Mouse (Mus musculus) limb, embryonic 10.5 days (tissue): ENCODE data around the gene Cdc34b. TPM values are rescaled to one million over a fixed set of nuclear protein-coding genes. Genes with fewer than 3 reads are reported as not detected.
A peak's percentile ranks its signal among the peaks of the same experiment; 100 is the strongest.
"Not testable (repeated sequence)": the region's sequence is repeated elsewhere in the genome, so short reads cannot be mapped to it uniquely, and the experiment has no call there.

Source experiments
- DNase-seq: peaks from one replicate; pipeline ENCODE4 v3.0.0-alpha.2; 2017; ENCODE audit warnings: low spot score
- H3K27ac ChIP-seq: fragments of 300-500 bp; sonication (generic); 2 replicates; pipeline ENCODE4 v1.5.1; 2016; ENCODE audit warnings: mild to moderate bottlenecking
- H3K27me3 ChIP-seq: fragments of 300-500 bp; sonication (generic); 2 replicates; pipeline ENCODE4 v1.6.1; 2016; ENCODE audit warnings: low read depth, mild to moderate bottlenecking; ENCODE audit not compliant: poor library complexity, severe bottlenecking
- H3K36me3 ChIP-seq: fragments of 300-500 bp; sonication (generic); 2 replicates; pipeline ENCODE4 v1.6.1; 2016; ENCODE audit warnings: mild to moderate bottlenecking, moderate library complexity
- H3K4me1 ChIP-seq: fragments of 300-500 bp; sonication (generic); 2 replicates; pipeline ENCODE4 v1.6.1; 2016
- H3K4me3 ChIP-seq: fragments of 300-500 bp; sonication (generic); 2 replicates; pipeline ENCODE4 v1.5.1; 2016; ENCODE audit warnings: mild to moderate bottlenecking, moderate library complexity
- H3K9me3 ChIP-seq: fragments of 300-500 bp; sonication (generic); replicated peaks from 2 replicates; pipeline ENCODE4 v1.6.1; 2016; ENCODE audit warnings: mild to moderate bottlenecking
- WGBS: fragments of 180-500 bp; shearing (Covaris S2); methylation state at CpG from one replicate; pipeline ENCODE4 v1.1.7; 2016; 5-methylcytosine and 5-hydroxymethylcytosine counted together
- polyA plus RNA-seq: library from polyadenylated mRNA; unstranded; fragments of >200 nt; fragmentation: Nextera tagmentation; extraction: Ambion mirVana; gene quantifications from 2 replicates; pipeline ENCODE4 v1.2.1, GENCODE M21; 2016

Gene Cdc34b
- polyA plus RNA-seq, result 0.16 and 0.20 TPM in 2 replicates

DNA sequence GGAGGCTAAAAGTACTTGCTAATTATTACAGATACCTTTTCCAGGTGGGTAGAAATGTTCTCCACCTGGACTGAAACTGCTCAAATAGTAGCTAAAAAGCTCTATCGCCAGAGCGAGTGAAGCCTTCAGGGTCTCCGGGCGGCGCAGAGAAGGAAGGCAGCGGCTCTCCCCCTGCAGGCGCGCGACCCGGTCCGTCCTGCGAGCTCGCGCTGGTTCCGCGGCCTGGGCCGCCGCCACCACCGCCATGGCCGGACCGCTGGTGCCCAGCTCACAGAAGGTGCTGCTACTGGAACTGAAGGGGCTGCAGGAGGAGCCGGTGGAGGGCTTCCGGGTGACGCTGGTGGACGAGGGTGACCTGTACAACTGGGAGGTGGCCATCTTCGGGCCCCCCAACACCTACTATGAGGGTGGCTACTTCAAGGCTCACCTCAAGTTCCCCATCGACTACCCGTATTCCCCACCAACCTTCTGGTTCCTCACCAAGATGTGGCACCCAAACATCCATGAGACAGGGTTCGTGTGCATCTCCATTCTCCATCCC is at the start of gene Cdc34b:
TSS of gene Cdc34b (plus strand) at position 51 of the 541 bp plus-strand sequence.
- 81% methylated on average over 29 of the region's 29 CpGs for WGBS
- no peaks in the 10 kb centered on the region for H3K36me3 ChIP-seq

GRCm38 (mm10) chr11:94692502-94692901 is 49.1 kb upstream of the Cdc34b start:
- not testable (repeated sequence) for H3K36me3 ChIP-seq, H3K9me3 ChIP-seq, H3K4me1 ChIP-seq, DNase-seq, H3K4me3 ChIP-seq, H3K27ac ChIP-seq, H3K27me3 ChIP-seq

More for the DNA sequence above, at the start of gene Cdc34b:
- H3K4me3 ChIP-seq, result no peak within 1 kb of the TSS
- H3K4me1 ChIP-seq, result no peaks in the 10 kb centered on the region
- no peaks in the 10 kb centered on the region for H3K9me3 ChIP-seq
- peaks cover 16% of the 10 kb centered on the region; the same call in 1 of the 2 replicates for H3K27me3 ChIP-seq
- no peak within 1 kb of the TSS for H3K27ac ChIP-seq
- no peak for DNase-seq

DNA sequence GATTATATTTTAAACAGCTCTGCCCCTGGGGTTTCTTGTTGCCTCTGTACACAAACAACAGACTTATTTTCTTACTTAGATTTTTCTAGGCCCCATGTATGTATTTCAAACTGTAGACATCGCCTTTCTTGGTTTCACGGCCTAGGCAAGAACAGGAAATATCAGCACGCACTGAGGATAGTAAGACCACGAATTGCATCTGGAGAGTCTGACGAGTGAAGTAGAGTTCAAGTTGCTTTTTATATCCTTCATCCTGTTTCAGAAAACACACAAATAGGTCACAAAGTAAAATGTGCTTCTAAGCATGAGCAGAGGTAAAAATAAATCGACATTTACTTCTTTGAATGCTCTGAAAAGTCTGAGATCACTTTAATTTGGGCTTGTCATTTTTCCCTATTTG is 46.1 kb upstream of the Cdc34b start:
- Histone ChIP-seq H3K4me1 (peaks cover 9% of the 10 kb centered on the region; the same call in 1 of the 2 replicates), H3K36me3 (no peaks in the 10 kb centered on the region), H3K4me3 (no peak overlapping the region), H3K27ac (no peak overlapping the region), H3K9me3 (no peaks in the 10 kb centered on the region), H3K27me3 (no peaks in the 10 kb centered on the region)
- no peak for DNase-seq
- WGBS, result 88% methylated on average over 6 of the region's 6 CpGs

- peaks cover 22% of the 10 kb centered on the region for H3K4me1 ChIP-seq
- no peak overlapping the region for H3K4me3 ChIP-seq
- H3K36me3 ChIP-seq, result no peaks in the 10 kb centered on the region
- no peak for DNase-seq
- 92% methylated on average over 2 of the region's 2 CpGs for WGBS
- H3K9me3 ChIP-seq, result no peaks in the 10 kb centered on the region
- H3K27me3 ChIP-seq, result peaks cover 4% of the 10 kb centered on the region; the same call in 1 of the 2 replicates
- no peak overlapping the region for H3K27ac ChIP-seq
These were observed 44.4 kb upstream of the Cdc34b start for GRCm38 (mm10) chr11:94697140-94697539.

DNA sequence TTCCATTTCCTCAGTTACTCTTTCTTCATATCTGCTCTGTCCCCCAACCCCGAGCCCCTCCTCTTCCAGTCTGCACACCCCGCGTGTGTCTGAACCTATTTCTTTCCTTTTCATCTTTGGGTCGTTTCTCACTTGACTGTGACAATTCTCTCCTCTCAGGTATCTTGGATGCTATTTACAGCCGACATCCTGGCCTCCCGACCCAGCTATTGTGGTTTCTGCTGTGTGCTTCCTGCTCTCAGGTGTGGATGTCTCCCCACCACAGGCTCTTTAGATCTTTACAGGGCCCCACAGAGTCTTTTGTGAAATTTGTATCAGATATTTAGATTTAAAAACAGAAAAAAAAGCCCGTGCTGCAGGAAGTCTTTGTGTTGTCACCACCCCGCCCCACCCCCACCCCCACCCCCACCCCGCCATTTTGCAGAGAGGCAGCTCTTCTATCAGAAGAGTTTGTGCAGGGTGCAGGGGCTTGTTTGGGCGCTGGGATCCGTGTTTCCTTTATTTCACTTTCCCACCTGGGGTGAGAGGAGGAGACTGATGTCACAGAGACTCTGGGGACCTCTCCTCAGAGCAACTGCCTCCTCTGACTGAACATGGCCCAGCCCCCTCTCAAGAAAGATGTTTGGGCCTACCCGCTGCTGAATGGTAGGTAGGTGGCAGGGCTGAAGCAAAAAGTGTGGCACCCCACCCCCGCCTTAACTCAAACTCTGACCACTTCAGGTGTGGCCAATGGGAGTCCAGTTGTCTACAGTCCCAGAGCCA is 43.7 kb upstream of the Cdc34b start:
- H3K9me3 ChIP-seq, result no peaks in the 10 kb centered on the region
- DNase-seq, result no peak
- 52% methylated on average over 13 of the region's 13 CpGs for whole genome bisulfite sequencing
- H3K27me3 ChIP-seq, result peaks cover 4% of the 10 kb centered on the region; the same call in 1 of the 2 replicates
- no peak overlapping the region for H3K4me3 ChIP-seq
- H3K27ac ChIP-seq, result no peak overlapping the region
- H3K36me3 ChIP-seq, result no peaks in the 10 kb centered on the region
- peaks cover 22% of the 10 kb centered on the region for H3K4me1 ChIP-seq

- DNase-seq, result no peak
- Histone ChIP-seq H3K36me3 (no peaks in the 10 kb centered on the region), H3K4me3 (no peak overlapping the region), H3K4me1 (peaks cover 22% of the 10 kb centered on the region), H3K9me3 (no peaks in the 10 kb centered on the region), H3K27ac (no peak overlapping the region), H3K27me3 (peaks cover 4% of the 10 kb centered on the region; the same call in 1 of the 2 replicates)
- WGBS, result 94% methylated on average over 3 of the region's 3 CpGs
These were observed 42.2 kb upstream of the Cdc34b start for GRCm38 (mm10) chr11:94699399-94699798.

DNA sequence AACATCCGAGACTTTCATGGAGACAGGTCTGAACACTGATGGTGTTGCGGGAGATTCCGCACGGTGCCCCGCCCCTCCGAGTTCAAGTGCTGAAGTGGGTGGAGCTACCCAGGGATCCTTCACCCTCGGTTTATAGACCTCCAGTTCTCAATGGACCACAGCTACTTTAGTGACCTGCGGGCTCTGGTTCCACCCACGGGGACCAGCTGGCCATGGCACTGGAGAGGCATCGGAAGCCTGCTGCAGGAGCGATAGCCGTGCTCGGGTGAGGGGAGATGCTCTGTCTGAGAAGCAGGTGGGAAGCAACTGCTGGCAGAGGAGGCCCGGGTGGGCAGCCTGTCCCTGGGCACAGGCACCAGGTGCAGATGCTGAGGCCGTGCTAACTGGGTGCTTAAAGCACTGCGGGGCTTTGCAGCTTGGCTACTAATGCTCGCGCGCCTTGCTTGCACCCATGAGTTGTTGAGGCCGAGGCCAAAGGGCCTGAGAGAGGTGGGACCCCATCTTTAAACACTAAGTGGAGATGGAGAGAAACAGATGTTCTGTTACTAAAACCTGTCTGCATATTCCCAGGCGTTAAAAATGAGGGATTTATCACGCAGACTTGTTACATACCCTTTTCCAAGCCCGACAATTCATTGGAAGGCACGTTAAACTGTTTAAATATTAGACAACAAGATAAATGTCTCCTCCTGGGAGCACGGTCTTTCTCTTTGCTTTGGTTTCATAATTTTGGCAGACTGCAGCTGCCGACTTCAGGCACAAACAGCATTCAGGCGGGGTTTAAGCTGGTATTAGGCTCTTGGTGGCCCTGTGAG is 40.0 kb upstream of the Cdc34b start:
- DNase-seq, result no peak
- no peaks in the 10 kb centered on the region for H3K9me3 ChIP-seq
- H3K4me1 ChIP-seq, result peaks cover 22% of the 10 kb centered on the region
- peak overlapping the region; percentile 24; the same call in 1 of the 2 replicates for H3K4me3 ChIP-seq
- peaks cover 4% of the 10 kb centered on the region; the same call in 1 of the 2 replicates for H3K27me3 ChIP-seq
- H3K36me3 ChIP-seq, result no peaks in the 10 kb centered on the region
- WGBS, result 63% methylated on average over 27 of the region's 27 CpGs
- H3K27ac ChIP-seq, result no peak overlapping the region

DNA sequence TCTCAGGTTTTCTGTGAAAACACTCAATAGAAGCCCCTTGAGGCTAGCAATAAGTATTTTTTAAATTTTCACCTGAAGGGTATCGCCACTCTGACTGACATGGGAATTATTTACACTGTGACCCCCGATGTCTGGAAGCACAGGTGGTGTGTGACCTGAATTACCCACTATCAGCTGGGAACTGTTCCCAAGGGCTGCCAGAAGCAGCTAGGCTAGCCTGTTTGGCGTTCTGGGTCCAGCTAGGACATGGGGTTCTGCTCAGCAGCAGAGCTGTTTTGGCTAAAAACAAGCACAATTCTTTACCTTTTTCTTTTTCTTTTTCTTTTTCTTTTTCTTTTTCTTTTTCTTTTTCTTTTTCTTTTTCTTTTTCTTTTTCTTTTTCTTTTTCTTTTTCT is 39.4 kb upstream of the Cdc34b start:
- WGBS, result 70% methylated on average over 3 of the region's 3 CpGs
- H3K9me3 ChIP-seq, result no peaks in the 10 kb centered on the region
- peaks cover 22% of the 10 kb centered on the region for H3K4me1 ChIP-seq
- no peak overlapping the region for H3K4me3 ChIP-seq
- no peak overlapping the region for H3K27ac ChIP-seq
- DNase-seq, result no peak
- no peaks in the 10 kb centered on the region for H3K36me3 ChIP-seq
- peaks cover 4% of the 10 kb centered on the region; the same call in 1 of the 2 replicates for H3K27me3 ChIP-seq

DNA sequence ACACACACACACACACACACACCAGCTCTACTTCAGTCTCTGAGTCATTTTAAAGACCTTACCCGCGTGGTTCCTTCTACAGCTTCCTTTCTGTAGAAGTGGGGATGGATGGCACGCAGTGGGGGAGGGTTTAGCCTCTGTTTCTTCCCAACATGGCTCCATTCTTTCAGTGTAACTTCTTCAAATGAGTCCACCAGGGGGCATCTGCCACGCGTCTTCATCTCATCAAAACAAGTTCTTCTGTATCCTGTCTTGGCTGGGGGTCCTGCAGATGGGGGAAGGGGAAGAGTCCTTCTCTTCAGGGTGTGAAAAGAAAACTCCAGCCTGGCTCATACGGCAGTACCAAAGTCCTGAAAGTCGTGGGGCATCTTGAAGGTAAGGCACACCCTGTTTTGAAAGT is 37.6 kb upstream of the Cdc34b start:
- Histone ChIP-seq H3K4me1 (peaks cover 13% of the 10 kb centered on the region), H3K27ac (no peak overlapping the region), H3K4me3 (no peak overlapping the region), H3K36me3 (no peaks in the 10 kb centered on the region), H3K27me3 (peaks cover 4% of the 10 kb centered on the region; the same call in 1 of the 2 replicates), H3K9me3 (no peaks in the 10 kb centered on the region)
- 54% methylated on average over 7 of the region's 7 CpGs for WGBS
- no peak for DNase-seq

DNA sequence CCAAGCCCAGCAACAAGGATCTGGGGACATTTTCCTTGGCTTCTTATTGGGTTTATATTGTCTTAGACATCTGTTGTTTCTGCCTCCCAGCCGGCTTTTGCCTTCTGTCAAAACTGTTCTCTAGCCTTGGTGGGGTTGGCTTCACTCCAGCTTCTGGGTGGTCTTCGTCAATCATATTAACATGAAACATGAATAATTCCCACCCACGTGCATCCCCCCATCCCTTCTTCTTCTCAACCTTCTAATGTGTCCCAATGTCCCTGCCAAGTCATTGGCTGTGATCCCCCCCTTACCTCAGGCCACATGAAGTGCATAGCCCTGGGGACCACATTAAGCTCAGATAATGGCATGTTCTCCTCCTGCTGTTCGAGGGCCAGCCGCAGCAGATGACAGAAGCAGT is 37.1 kb upstream of the Cdc34b start, which contains the start of gene Gm11541:
TSS of gene Gm11541 (minus strand) at position 28 of the 400 bp plus-strand sequence.
- Histone ChIP-seq H3K36me3 (no peaks in the 10 kb centered on the region), H3K4me3 (no peak within 1 kb of the TSS), H3K27ac (no peak within 1 kb of the TSS), H3K9me3 (no peaks in the 10 kb centered on the region), H3K4me1 (peaks cover 13% of the 10 kb centered on the region), H3K27me3 (peaks cover 4% of the 10 kb centered on the region; the same call in 1 of the 2 replicates)
- 89% methylated on average over 5 of the region's 5 CpGs for WGBS
- no peak for DNase-seq

- no peaks in the 10 kb centered on the region for H3K9me3 ChIP-seq
- H3K27me3 ChIP-seq, result 0 out of 2 replicates have a peak, but pooled peaks cover 11% of the 10 kb centered on the region
- WGBS, result 41% methylated on average over 11 of the region's 11 CpGs
- peaks cover 22% of the 10 kb centered on the region for H3K4me1 ChIP-seq
- DNase-seq, result no peak
- H3K4me3 ChIP-seq, result no peak overlapping the region
- H3K36me3 ChIP-seq, result no peaks in the 10 kb centered on the region
- H3K27ac ChIP-seq, result no peak overlapping the region
These were observed 28.2 kb upstream of the Cdc34b start for GRCm38 (mm10) chr11:94713246-94713860.

- Histone ChIP-seq H3K4me3 (no peak overlapping the region), H3K27ac (no peak overlapping the region), H3K27me3 (0 out of 2 replicates have a peak, but pooled peaks cover 11% of the 10 kb centered on the region), H3K4me1 (peaks cover 22% of the 10 kb centered on the region), H3K9me3 (no peaks in the 10 kb centered on the region), H3K36me3 (no peaks in the 10 kb centered on the region)
- no peak for DNase-seq
- 88% methylated on average over 5 of the region's 5 CpGs for WGBS
These were observed 26.0 kb upstream of the Cdc34b start for GRCm38 (mm10) chr11:94715622-94716021.
